Mouse (Mus musculus) olfactory bulb, adult 2 months (tissue): ENCODE data around the gene Dusp12.

Experiments
- CTCF ChIP-seq: fragments of 200-500 bp; IDR thresholded peaks from 2 replicates; pipeline ENCODE4 v1.5.1; 2012; ENCODE audit warnings: low read depth, mild to moderate bottlenecking, low read length, moderate library complexity; ENCODE audit not compliant: insufficient read depth
- POLR2A ChIP-seq: fragments of 200-500 bp; IDR thresholded peaks from 2 replicates; pipeline ENCODE4 v1.6.1; 2012; ENCODE audit warnings: mild to moderate bottlenecking, low read depth, low read length, moderate library complexity; ENCODE audit not compliant: insufficient read depth

DNA sequence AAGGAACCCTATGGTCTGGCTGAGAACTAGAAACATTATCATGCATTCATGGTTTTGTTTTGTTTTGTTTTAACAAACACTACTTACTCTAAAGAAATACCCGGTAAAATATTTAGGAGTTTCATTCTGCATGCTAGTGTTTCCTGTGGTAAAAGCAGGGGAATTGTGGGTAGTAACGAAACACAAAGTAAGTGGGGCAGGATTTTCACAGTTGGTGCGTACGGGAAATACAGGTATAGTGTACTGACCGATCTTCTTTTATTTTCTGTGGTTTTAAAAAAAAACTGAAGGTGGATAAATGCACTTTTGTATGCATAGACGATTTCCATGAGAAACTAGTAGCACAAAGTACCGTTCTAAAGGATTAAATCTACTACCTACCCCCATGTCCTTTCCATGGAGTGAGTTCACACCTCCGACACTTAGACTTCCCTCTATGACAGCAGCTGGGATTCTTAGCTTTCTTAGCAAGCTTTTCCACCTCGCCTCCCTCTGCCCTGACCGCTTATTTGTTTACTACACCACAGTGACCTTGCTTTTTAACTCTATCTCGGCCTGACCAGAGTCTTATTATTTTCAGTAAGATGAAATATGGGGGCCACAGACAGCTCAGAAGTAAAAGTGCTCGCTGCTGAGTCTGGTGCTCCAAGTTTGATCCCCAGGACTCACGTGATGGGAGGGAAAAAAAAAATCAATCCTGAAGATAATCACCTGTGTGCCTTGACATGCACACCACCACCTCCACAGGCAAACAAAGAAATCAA is 23.5 kb downstream of the Dusp12 start:
- TF ChIP-seq CTCF (no peak), POLR2A (no peak)
